19 mouse cellular contexts compared by ENCODE assay signal in the genomic region with DNA sequence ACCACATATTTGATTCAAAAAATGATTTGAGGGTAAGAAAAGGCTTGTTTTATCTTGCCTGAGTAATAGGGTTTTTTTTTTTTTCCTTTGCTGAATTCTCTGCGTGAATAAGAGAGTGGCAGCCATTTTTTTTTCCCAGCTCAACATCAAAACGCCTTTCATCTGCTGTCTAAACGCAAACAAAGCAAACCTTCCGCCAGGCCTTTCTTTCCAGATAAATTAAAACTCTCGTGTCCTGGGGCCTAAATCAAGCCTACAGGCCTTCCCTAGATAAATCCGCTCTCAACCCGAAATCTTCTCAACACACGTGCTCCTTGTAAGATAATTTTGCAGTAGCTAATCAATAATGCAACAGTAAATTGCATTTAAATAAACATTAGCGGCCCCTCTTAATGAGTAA.
A peak's percentile ranks its signal among the peaks of the same experiment; 100 is the strongest.
DNase-seq lines count a peak whose midpoint lies in the region; ATAC-seq lines count a peak whose summit lies in the region.
"Had no signal": no experiment of that assay in that cellular context is flagged by ENCODE, and none has a peak within 500 bp of the region (broad histone marks: within the 10 kb centered on the region; RNA-seq: fewer than 3 reads in every experiment).

No protein-coding gene starts in this region.

- H3K4me3 ChIP-seq in neural tube, embryonic 11.5 days (ENCODE audit: low read depth, low read length), result no peak overlapping the region
- H3K4me3 ChIP-seq in forebrain, embryonic 16.5 days (replicated peaks; ENCODE audit: low read length), result no peak overlapping the region; the same call in 1 of the 2 replicates
- H3K4me3 ChIP-seq in midbrain, embryonic 10.5 days, result no peak overlapping the region
- no peak overlapping the region for H3K4me3 ChIP-seq in neural tube, embryonic 14.5 days (ENCODE audit: low read depth, low read length)
- H3K4me3 ChIP-seq: erythroblast, embryonic 14.5 days; gastrocnemius, adult 2 months; liver, embryonic 12.5 days; stomach, embryonic 15.5 days had no signal

- H3K9ac ChIP-seq in neural tube, embryonic 11.5 days (ENCODE audit: low read length), result no peak overlapping the region
- H3K9ac ChIP-seq in forebrain, embryonic 16.5 days (replicated peaks; ENCODE audit: low read depth, low read length), result peak overlapping the region; percentile 37
- H3K9ac ChIP-seq in neural tube, embryonic 14.5 days (replicated peaks; ENCODE audit: low read depth, low read length), result no peak overlapping the region; the same call in 1 of the 2 replicates
- H3K9ac ChIP-seq: liver, embryonic 12.5 days; stomach, embryonic 15.5 days had no signal

- H3K9me3 ChIP-seq in neural tube, embryonic 11.5 days (ENCODE audit: control insufficient read depth, low read length), result no peaks in the 10 kb centered on the region
- no peaks in the 10 kb centered on the region for H3K9me3 ChIP-seq in forebrain, embryonic 16.5 days (ENCODE audit: control insufficient read depth, low read length)
- H3K9me3 ChIP-seq in midbrain, embryonic 10.5 days (replicated peaks), result no peaks in the 10 kb centered on the region
- no peaks in the 10 kb centered on the region for H3K9me3 ChIP-seq in neural tube, embryonic 14.5 days (ENCODE audit: control insufficient read depth, low read length)
- H3K9me3 ChIP-seq: liver, embryonic 12.5 days; stomach, embryonic 15.5 days had no signal

- no peaks in the 10 kb centered on the region for H3K36me3 ChIP-seq in neural tube, embryonic 11.5 days (ENCODE audit: control insufficient read depth, insufficient read depth, low read length)
- no peaks in the 10 kb centered on the region for H3K36me3 ChIP-seq in forebrain, embryonic 16.5 days (ENCODE audit: control insufficient read depth, insufficient read depth)
- H3K36me3 ChIP-seq in midbrain, embryonic 10.5 days, result no peaks in the 10 kb centered on the region
- H3K36me3 ChIP-seq in neural tube, embryonic 14.5 days (ENCODE audit: control insufficient read depth, insufficient read depth, low read length), result no peaks in the 10 kb centered on the region
- H3K36me3 ChIP-seq: liver, embryonic 12.5 days; stomach, embryonic 15.5 days had no signal

- DNase-seq in neural tube, embryonic 11.5 days (ENCODE audit: low spot score), result peak; percentile 26
- DNase-seq in neural tube, embryonic 10.5 days (ENCODE audit: extremely low spot score, low spot score), result no peak
- peak; percentile 31 for DNase-seq in midbrain, embryonic 10.5 days (ENCODE audit: low spot score)
- no peak for DNase-seq in lung, adult 18-20 months
- no peak for DNase-seq in urinary bladder, postnatal 4 days (ENCODE audit: low spot score in 2 of 2)
- no peak for DNase-seq in B cell, adult 2 months
- DNase-seq: gastrocnemius, adult 2 months; heart, adult 18-20 months; heart, postnatal 10 days; kidney, postnatal 14 days; layer of hippocampus, adult 9-11 months; lung, postnatal 10 days; thymus, postnatal 14 days had no signal

- 53% methylated on average over 9 of the region's 9 CpGs for WGBS in neural tube, embryonic 11.5 days
- WGBS in forebrain, embryonic 16.5 days, result 15% methylated on average over 9 of the region's 9 CpGs
- 54% methylated on average over 9 of the region's 9 CpGs for WGBS in midbrain, embryonic 10.5 days
- 19% methylated on average over 9 of the region's 9 CpGs for WGBS in neural tube, embryonic 14.5 days

- H3K4me2 ChIP-seq in neural tube, embryonic 11.5 days (ENCODE audit: low read depth), result no peak overlapping the region
- peak overlapping the region; percentile 43 for H3K4me2 ChIP-seq in forebrain, embryonic 16.5 days (ENCODE audit: low read length)
- H3K4me2 ChIP-seq in neural tube, embryonic 14.5 days (ENCODE audit: low read depth, low read length), result peak overlapping the region; percentile 17; the same call in 1 of the 2 replicates
- H3K4me2 ChIP-seq: liver, embryonic 12.5 days; stomach, embryonic 15.5 days had no signal

- H3K27me3 ChIP-seq in neural tube, embryonic 11.5 days (ENCODE audit: control insufficient read depth, insufficient read depth, low read length), result no peaks in the 10 kb centered on the region
- H3K27me3 ChIP-seq in forebrain, embryonic 16.5 days (replicated peaks; ENCODE audit: control insufficient read depth, insufficient read depth, low read length), result no peaks in the 10 kb centered on the region
- no peaks in the 10 kb centered on the region for H3K27me3 ChIP-seq in midbrain, embryonic 10.5 days (ENCODE audit: low read depth, poor library complexity, severe bottlenecking)
- H3K27me3 ChIP-seq in neural tube, embryonic 14.5 days (ENCODE audit: control insufficient read depth, insufficient read depth, low read length), result no peaks in the 10 kb centered on the region
- H3K27me3 ChIP-seq: liver, embryonic 12.5 days; stomach, embryonic 15.5 days had no signal

- no peaks in the 10 kb centered on the region for H3K4me1 ChIP-seq in neural tube, embryonic 11.5 days (ENCODE audit: control insufficient read depth, insufficient read depth, low read length)
- 0 out of 2 replicates have a peak, but pooled peaks cover 2% of the 10 kb centered on the region for H3K4me1 ChIP-seq in forebrain, embryonic 16.5 days (replicated peaks; ENCODE audit: control insufficient read depth, insufficient read depth, low read length)
- peaks cover 10% of the 10 kb centered on the region for H3K4me1 ChIP-seq in midbrain, embryonic 10.5 days
- 0 out of 2 replicates have a peak, but pooled peaks cover 4% of the 10 kb centered on the region for H3K4me1 ChIP-seq in neural tube, embryonic 14.5 days (ENCODE audit: control insufficient read depth, insufficient read depth, low read length)
- H3K4me1 ChIP-seq: liver, embryonic 12.5 days; stomach, embryonic 15.5 days had no signal

- no peak for ATAC-seq in neural tube, embryonic 11.5 days (ENCODE audit: insufficient read depth, low FRiP score, low TSS enrichment)
- ATAC-seq in forebrain, embryonic 16.5 days, result peak; percentile 43; the same call in 1 of the 2 replicates
- peak; percentile 41; the same call in 1 of the 2 replicates for ATAC-seq in neural tube, embryonic 14.5 days (ENCODE audit: low read depth)
- ATAC-seq: intestine, embryonic 16.5 days; liver, embryonic 12.5 days had no signal

- peak overlapping the region; percentile 42 for H3K27ac ChIP-seq in neural tube, embryonic 11.5 days (ENCODE audit: low read depth, low read length)
- H3K27ac ChIP-seq in forebrain, embryonic 16.5 days (ENCODE audit: low read length), result no peak overlapping the region; the same call in 1 of the 2 replicates
- H3K27ac ChIP-seq in midbrain, embryonic 10.5 days (replicated peaks), result peak overlapping the region; percentile 75
- peak overlapping the region; percentile 86 for H3K27ac ChIP-seq in neural tube, embryonic 14.5 days (ENCODE audit: low read depth, low read length)
- H3K27ac ChIP-seq: gastrocnemius, adult 2 months; liver, embryonic 12.5 days; stomach, embryonic 15.5 days had no signal

Comparison
In these comparisons a context has a peak if more than half of its experiments do, and no peak if none do; other contexts are left out.
1. DNase-seq: peak in neural tube, embryonic 11.5 days (single experiment) and midbrain, embryonic 10.5 days (single experiment); none in neural tube, embryonic 10.5 days (single experiment), lung, adult 18-20 months (0 of 2), urinary bladder, postnatal 4 days (0 of 2) and B cell, adult 2 months (0 of 2).